Mouse (Mus musculus) embryonic fibroblast, embryonic 13.5 days (primary cell): ENCODE data around the gene Olfr56. TPM values are rescaled to one million over a fixed set of nuclear protein-coding genes. Genes with fewer than 3 reads are reported as not detected.
"Not testable (repeated sequence)": the region's sequence is repeated elsewhere in the genome, so short reads cannot be mapped to it uniquely, and the experiment has no call there.

Experiments used
- H3K27ac ChIP-seq: 2 replicates; pipeline ENCODE4 v1.5.1; 2012; ENCODE audit warnings: low read length, control low read depth, inconsistent platforms; ENCODE audit not compliant: insufficient read depth
- H3K4me1 ChIP-seq: 2 replicates; pipeline ENCODE4 v1.6.1; 2011; ENCODE audit warnings: low read length; ENCODE audit not compliant: control insufficient read depth, insufficient read depth
- H3K4me3 ChIP-seq: 2 replicates; pipeline ENCODE4 v1.5.1; 2011; ENCODE audit warnings: mild to moderate bottlenecking, control low read depth, low read length; ENCODE audit not compliant: insufficient read depth
- polyA plus RNA-seq: library from polyadenylated mRNA; stranded (reverse); fragments of >200 nt; gene quantifications from 2 replicates; pipeline ENCODE4 v1.2.4, GENCODE M21; 2011; ENCODE audit warnings: low read depth; ENCODE audit not compliant: missing spikeins, insufficient read length

Olfr56 gene
- polyA plus RNA-seq = 0.18 and 0.79 TPM in 2 replicates

DNA sequence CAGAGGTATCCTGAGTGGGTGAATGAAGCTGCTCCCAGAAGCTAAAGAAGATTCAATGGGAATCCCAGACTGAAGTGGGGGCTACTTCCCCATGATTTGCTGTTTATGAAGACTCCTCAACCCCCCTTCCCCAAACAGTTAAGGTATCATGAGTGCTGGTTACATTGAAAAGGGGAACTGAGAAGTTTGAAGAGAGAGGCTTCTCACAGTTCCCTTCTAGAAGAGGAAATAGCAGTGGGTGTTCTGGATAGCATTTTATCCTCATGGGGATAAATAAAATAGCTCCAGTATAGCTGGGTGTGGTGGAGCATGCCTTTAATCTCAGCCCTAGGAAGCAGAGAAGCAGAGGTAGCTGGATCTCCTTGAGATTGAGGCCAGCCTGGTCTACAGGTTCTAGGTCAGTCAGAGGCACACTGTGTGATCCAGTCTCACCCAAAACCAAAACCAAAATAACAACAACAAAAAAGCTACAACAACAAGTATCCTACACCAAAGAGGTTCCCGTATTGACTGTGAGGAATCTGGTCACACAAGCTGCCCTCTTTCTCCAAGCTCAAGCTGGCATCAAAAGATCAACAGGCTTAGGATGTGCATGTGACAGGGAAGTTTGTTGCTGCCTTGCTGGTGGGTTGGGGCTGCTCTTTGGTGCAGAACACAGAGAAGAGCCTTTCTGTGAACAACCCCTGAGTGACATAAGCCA lies at the start of gene Olfr56:
TSS of gene Olfr56 (plus strand) at position 650 of the 700 bp plus-strand sequence.
- not testable (repeated sequence) for H3K4me1 ChIP-seq, H3K27ac ChIP-seq, H3K4me3 ChIP-seq

DNA sequence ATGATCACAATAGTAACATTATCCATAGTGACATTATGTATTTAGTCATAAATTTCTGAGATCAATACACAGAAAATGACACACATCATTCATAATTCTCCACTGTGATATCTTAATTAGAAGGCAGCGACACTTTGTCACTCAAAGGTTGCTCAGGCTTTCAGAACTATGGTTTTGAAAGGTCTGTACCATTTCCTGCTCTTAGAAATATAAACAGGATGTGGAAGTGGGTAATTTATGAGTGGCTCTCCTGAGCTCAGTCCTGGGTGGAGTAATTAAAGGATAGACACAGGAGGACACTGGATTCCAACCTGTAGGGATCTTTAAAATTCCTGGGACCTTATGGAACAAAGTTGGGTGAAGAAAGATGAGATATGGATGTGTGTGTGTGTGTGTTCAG lies 45.3 kb upstream of the Olfr56 start:
- not testable (repeated sequence) for H3K4me3 ChIP-seq, H3K4me1 ChIP-seq, H3K27ac ChIP-seq

DNA sequence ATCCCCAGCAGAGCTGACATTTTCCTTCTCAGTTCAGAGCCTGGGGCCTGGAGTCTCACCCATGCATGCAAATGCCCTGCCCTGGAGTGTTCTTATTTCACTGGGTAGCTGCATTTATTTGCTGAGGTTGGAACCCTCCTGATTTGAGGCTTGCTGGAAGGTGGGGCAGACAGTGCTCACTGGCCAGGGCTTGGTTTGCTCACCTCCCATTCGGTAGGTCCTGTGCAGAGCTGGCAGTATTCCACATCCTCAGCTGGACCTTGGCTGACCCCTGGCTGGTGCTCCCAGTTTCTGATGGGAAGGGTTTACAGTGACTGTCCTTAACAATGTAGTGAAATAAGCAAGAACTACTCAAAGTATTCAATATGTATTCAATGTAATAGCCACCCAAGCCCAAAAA lies 44.8 kb upstream of the Olfr56 start:
- H3K27ac ChIP-seq, H3K4me1 ChIP-seq, H3K4me3 ChIP-seq: not testable (repeated sequence)

DNA sequence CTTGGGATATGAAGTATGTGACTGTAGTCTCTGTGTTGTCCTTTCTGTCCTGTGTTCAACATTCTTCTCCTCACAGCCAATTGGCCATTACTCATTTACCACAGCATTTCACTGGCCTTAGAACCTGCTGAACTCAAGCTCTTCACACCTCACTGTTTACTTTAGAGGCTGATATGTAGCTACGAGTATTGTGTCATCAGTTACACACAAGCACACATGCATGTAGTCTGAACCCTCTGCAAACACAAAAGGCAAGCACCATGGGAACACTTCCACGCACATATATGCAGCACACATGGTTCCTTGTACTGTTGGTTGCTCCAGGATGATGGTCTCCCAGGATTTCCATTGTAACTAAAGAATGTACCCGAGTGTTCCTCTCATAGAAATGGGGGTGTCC lies 43.4 kb upstream of the Olfr56 start:
- not testable (repeated sequence) for H3K4me3 ChIP-seq, H3K4me1 ChIP-seq, H3K27ac ChIP-seq

DNA sequence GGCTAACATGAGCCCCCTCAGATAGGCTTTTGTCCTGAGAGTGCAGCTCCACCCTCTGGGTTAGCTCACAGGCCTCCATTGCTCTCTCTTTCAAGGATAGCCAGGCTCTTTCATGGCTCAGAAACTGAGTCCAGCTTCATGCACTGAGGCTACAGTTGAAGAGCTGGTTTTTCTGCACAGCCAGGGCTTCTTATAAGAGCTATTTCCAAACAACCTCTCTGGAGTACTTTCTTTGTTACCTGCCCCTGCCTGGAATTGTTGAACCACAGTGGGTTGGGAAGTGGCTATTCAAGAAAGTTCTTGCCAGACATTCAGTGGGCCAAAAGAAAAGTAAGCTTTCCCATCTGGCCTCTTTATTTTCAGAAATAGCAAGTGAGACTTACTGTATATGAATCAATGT lies 39.4 kb upstream of the Olfr56 start:
- H3K27ac ChIP-seq = not testable (repeated sequence)

DNA sequence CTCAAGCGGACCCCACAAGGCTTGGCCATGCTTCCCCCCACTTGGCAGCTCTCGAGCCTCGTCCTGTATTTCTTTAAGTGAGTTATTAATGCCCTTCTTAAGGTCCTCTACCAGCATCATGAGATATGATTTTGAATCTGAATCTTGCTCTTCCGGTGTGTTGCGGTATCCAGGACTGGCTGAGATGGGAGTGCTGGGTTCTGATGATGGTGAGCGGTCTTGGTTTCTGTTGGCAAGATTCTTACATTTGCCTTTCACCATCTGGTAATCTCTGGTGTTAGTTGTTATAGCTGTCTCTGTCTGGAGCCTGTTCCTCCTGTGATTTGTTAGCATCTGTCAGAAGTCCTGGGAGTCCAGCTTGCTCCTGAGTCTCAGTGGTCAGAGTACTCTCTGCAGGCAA lies 32.6 kb upstream of the Olfr56 start, which contains the start of gene Psme2b:
TSS of gene Psme2b (minus strand) at position 101 of the 400 bp plus-strand sequence.
- not testable (repeated sequence) for H3K4me3 ChIP-seq, H3K4me1 ChIP-seq, H3K27ac ChIP-seq

More for the DNA sequence above, 39.4 kb upstream of the Olfr56 start:
- not testable (repeated sequence) for H3K4me1 ChIP-seq, H3K4me3 ChIP-seq

DNA sequence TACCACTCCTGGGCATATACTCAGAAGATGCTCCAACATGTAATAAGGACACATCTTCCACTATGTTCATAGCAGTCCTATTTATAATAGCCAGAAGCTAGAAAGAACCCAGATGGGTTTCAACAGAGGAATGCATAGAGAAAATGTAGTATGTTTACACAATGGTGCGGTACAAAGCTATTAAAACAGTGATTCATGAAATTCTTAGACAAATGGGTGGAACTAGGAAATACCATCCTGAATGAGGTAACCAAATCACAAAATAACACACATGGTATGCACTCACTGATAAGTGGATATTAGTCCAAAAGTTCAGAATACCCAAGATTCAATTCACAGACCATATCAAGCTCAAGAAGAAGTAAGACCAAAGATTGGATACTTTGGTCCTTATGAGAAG lies 4.0 kb upstream of the Olfr56 start:
- H3K4me1 ChIP-seq, H3K4me3 ChIP-seq, H3K27ac ChIP-seq: not testable (repeated sequence)

DNA sequence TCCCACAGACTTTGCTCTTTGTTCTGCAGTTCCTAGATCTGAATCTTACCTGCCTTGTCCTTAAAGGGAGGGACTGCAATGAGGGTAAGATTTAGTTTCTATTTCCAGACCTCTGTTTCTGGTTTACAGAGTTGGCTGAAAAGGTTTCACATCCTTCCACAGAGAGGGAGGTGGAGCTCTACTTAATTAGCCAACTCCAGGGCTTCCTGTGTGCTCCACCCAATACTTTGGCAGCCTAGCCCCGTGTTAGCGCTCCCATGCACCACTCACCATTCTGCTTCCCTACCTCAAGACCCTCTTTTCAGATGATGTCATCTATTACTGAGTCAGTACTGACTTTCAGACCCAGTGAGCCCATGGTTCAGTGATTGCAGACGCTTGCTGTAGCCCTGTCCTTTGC lies 562 bp downstream of the Olfr56 start, which contains the start of gene 9930111J21Rik1:
TSS of gene 9930111J21Rik1 (minus strand) at position 148 of the 400 bp plus-strand sequence.
- not testable (repeated sequence) for H3K4me1 ChIP-seq, H3K27ac ChIP-seq, H3K4me3 ChIP-seq

DNA sequence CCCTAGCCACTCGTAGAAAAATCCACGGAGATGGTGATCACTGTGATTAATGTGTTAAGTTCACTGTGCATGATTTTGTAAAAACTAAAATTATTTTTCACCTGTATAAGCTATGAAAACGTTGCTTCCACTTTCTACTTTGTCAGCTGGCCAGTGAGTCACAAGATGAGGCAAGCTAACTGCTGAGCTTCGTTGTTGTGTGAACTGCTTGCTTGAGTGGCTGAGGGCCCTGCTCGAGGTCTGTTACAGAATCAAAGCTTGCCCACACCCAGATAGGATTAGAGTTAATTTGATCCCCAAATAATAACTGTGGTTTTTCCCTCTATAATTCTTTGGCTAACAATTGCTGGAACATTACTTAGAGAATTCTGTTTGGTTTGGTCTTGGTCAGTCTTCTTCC lies 1.4 kb downstream of the Olfr56 start:
- not testable (repeated sequence) for H3K27ac ChIP-seq, H3K4me1 ChIP-seq, H3K4me3 ChIP-seq

DNA sequence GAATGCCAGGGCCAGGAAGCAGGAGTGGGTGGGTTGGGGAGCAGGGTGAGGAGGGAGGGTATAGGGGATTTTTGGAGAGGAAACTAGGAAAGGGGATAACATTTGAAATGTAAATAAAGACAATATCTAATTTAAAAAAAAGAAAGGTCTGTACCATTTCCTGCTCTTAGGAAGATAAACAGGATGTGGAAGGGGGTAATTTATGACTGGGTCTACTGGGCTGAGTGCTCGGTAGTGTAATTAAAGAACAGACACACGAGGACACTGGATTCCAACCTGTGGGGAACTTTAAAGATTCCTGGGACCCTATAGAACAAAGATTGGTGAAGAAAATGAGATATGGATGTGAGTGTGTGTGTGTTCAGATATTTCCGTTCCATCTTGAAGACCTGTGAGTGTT lies 4.2 kb downstream of the Olfr56 start:
- H3K4me1 ChIP-seq, H3K4me3 ChIP-seq, H3K27ac ChIP-seq: not testable (repeated sequence)

DNA sequence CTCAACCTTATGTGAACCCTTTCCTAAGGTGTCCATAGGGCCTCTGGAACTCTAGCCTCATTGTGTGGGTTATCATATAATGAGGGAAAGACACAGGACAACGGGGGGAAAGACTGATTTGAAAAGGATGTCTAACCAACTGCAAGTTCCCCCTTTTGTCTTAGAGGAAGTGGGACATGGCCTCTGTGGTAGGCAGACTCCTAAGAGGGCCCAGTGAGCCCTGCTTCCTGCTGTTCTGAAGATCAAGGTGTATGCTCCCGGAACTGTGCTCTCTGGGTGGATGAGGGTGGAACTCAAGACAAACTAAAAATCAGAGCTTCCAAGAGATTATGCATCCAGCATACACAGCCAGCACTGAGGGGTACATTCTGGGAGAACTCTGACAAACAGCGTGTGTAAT lies 9.5 kb downstream of the Olfr56 start:
- H3K4me3 ChIP-seq, H3K4me1 ChIP-seq, H3K27ac ChIP-seq: not testable (repeated sequence)

DNA sequence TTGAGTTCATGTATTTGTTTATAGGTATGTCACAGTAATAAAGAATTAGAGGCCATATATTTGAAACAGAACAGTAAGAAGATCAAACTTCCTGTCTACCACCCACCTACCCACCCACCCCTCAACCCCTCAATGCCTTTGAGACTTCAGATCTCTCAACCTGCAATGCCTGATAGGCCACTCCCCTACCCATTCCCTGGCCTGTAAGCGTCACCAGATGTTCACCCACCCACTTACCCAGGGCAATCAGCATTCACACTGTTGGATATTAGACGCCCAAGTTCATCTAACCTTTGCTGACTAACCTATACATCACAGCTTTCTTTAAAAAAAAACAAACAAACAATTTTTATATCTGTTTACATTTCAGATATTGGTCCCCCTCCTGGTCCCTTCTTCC lies 11.3 kb downstream of the Olfr56 start:
- not testable (repeated sequence) for H3K27ac ChIP-seq, H3K4me1 ChIP-seq, H3K4me3 ChIP-seq

DNA sequence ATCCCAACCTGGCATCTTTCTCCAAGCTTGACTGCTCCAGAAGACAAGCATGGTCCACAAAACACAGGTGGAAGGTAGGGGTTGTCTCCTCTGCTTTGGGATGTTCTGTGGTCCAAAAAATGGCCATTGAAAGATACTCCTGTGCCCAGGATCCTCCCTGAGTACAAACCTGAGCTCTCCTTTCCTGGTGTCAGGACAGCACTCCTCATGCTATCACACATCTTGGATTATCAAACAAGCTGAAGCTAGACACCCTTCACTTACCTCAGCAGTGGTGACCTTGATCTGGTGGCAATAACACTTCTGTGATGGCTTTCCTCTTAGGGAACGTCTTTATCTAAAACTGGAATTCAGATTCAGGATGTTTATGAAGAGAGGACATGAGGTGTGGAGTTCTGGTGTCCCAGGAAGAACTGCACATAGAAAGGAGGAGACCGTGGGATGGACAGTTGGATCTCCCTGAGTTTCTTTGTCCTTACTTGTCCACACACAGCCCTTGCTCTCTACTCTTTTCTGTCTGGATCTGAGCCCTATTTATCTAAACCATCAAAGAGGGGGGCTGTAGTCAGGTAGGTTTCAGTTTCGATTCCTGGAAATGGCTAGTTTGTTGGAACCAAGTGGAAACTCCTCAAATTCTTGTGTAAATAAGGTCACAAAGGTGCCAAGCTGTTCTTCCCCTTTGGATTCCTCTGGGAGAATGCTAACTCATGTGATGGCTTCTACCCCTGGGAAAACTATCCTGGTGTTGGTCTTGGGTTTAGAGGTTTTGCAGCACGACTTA lies 13.2 kb downstream of the Olfr56 start, which contains the start of gene Gm12185:
TSS of gene Gm12185 (minus strand) at position 487 of the 781 bp plus-strand sequence.
- not testable (repeated sequence) for H3K27ac ChIP-seq, H3K4me3 ChIP-seq, H3K4me1 ChIP-seq

DNA sequence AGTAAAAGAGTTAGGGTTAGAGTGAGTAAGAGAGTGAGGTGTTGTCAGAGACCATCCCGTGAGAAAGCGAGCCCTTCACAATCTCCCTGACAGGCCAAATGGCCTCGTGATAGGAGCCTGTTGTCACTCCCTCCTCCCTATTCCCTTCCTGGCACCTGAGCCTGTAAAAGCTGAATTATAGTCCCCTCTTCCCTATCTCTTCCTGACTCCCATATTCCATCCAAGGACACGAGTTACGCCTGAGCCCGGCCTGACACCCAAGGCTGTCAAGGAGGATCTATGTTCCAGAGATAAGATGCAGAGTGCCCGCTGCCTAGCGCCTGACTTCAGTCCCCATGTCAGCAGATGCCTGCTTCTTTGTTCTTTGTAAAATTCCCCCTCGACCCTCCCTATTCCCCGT lies 14.6 kb downstream of the Olfr56 start:
- not testable (repeated sequence) for H3K27ac ChIP-seq, H3K4me3 ChIP-seq, H3K4me1 ChIP-seq

DNA sequence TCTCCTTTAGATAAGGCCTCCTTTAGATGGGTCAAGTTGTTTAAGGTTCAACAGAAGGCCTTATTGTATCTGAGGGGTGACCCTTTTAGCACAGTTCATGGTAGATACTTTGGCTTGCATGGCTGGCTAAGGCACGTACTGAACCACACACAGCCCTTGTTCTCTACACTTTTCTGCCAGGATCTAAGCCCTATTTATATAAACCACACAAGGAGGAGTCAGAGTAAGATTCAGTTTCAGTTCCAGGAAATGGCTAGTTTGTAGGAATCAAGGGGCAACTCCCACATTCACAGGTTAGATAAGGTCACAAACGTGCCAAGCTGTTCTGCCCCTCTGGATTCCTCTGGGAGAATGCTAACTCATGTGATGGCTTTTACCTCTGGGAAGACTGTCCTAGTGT lies 15.3 kb downstream of the Olfr56 start, which contains the start of gene Tgtp1:
TSS of gene Tgtp1 (minus strand) at position 155 of the 400 bp plus-strand sequence.
- H3K4me3 ChIP-seq, H3K27ac ChIP-seq, H3K4me1 ChIP-seq: not testable (repeated sequence)

DNA sequence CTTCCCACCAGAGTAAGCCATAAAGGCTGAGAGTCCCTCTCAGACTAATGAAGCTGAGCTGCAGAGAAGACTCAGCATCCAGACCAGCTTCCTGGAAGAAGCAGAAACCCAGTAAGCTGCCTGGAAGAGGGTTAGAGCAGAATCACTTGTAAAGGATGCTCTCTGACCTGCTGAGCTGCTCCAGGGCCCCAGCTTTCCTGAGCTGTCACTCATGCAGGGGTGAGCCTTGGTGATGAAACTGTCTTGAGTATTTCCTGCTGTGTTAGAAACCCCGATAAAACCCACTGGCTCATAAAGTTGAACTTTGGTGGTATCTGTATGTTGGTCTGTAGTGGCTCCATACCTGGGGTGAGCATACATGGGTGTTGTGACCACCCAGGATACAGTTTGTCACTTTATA lies 21.7 kb downstream of the Olfr56 start:
- H3K4me3 ChIP-seq, H3K27ac ChIP-seq, H3K4me1 ChIP-seq: not testable (repeated sequence)
